Mouse (Mus musculus) layer of hippocampus, postnatal 10 days (tissue): ENCODE measurements around the gene Pstk. TPM values are rescaled to one million over a fixed set of nuclear protein-coding genes. Genes with fewer than 3 reads are reported as not detected.
A peak's percentile ranks its signal among the peaks of the same experiment; 100 is the strongest.
"Not testable (repeated sequence)": the region's sequence is repeated elsewhere in the genome, so short reads cannot be mapped to it uniquely, and the experiment has no call there.

Experiments used
- DNase-seq, 2 experiments: peaks; one replicate each; pipeline ENCODE4 v3.0.0; 2021; ENCODE audit warnings: low spot score in 2 of 2
- long read RNA-seq: library from polyadenylated mRNA; stranded (forward); transcript quantifications from one replicate; pipeline ENCODE4 v2.0.0, GENCODE M21; 2023
- total RNA-seq, 2 experiments: library from RNA; stranded (reverse); gene quantifications; 2 replicates each; pipeline ENCODE4 v1.2.3; 2021

The Pstk gene
- total RNA-seq = 10 to 100 TPM; 30.7 to 42.4 TPM
- long read RNA-seq, full-length matches to known transcripts = 19 of 28 reads
- long read RNA-seq, partial matches to known transcripts = 0 of 28 reads
- long read RNA-seq, other reads (novel, unspliced or antisense) = 9 of 28 reads

DNA sequence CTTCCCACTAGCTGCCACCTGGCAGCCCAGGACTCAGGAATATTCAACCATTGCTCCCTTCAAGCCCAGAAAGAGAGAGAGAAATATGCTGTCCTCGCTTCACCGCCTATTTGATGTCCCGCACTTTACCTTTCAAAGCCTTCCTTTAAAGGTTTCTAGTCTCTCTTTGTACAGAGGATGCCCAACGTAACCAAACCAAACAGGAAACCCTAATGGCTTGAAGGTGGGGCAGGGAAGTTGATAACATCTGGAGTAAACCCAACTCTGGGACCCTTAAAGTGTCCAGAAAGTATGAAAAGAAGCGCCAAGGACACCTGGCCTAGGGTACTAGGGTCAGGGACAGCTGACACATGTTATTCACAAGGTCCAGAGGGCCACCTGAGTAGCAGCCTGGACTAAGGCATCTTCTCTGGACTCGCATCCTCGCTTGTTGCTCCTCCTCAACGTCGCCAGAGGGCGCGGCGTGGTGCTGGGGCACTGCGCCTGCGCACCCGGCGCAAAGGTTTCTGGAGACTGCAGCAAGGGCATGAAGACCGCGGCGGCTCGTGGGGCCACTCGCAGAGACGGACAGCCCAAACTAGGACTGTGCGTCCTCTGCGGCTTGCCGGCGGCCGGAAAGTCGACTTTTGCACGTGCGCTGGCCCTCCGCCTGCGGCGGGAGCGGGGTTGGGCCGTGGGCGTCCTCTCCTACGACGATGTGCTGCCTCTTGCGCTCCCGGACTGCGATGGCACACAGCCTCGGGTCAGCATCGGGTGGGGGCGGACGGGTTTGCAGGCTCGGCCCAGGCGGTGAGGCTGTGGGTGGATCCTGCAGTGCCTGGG is at the start of gene Pstk:
TSS of gene Pstk (plus strand) at position 494 of the 822 bp plus-strand sequence.
- DNase-seq = peak; percentile 85 to 91

GRCm38 (mm10) chr7:131322192-131322591 is 48.7 kb upstream of the Pstk start, which contains the start of gene Cuzd1:
Gene Cuzd1 (minus strand): TSS chr7:131322292.
- DNase-seq = no peak

DNA sequence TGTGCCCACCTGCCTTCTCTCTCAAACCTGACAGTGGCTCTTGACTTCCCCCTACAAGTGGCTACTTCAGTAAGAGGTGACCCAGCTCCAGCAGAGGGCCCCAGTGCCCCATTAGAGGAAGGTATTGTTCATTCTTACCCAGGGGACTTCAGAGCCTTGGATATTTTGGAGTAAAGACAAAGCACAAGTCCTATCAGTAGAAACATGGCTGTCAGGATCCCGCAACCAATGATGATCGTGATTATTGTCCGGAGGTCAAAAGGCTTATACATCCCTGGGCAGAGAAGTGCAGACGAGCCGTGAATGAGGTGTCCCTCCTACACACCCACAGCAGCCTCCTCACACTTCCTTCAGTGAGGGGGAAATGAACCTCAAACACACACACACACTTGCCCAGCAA is 43.9 kb upstream of the Pstk start:
- DNase-seq = no peak

- no peak for DNase-seq
Observed at GRCm38 (mm10) chr7:131329416-131329815, 41.5 kb upstream of the Pstk start, which contains the start of gene Fam24b. Gene Fam24b (minus strand): TSS chr7:131329516.

GRCm38 (mm10) chr7:131331688-131332087 is 39.3 kb upstream of the Pstk start:
- no peak for DNase-seq

DNA sequence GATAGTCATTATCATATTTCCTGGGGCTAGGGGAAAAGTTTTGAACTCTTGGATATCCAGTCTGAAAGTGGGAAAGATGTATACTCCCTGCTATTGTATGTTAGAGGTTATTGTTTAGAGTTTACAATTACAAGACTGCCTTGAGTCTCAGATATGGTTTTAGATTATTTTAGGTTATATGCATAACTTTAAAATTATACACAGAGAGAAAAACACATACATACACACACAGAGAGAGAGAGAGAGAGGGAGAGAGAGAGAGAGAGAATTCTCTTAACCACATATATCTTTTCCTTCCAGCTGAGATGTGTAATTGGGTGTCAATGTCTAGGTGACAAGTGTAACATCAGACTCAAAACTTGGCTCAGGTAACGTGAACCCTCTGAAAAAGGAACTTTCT is 37.4 kb upstream of the Pstk start, which contains the start of gene Fam24a:
TSS of gene Fam24a (plus strand) at position 301 of the 400 bp plus-strand sequence.
- no peak for DNase-seq

GRCm38 (mm10) chr7:131337502-131338068 is 33.4 kb upstream of the Pstk start:
- DNase-seq = no peak

DNA sequence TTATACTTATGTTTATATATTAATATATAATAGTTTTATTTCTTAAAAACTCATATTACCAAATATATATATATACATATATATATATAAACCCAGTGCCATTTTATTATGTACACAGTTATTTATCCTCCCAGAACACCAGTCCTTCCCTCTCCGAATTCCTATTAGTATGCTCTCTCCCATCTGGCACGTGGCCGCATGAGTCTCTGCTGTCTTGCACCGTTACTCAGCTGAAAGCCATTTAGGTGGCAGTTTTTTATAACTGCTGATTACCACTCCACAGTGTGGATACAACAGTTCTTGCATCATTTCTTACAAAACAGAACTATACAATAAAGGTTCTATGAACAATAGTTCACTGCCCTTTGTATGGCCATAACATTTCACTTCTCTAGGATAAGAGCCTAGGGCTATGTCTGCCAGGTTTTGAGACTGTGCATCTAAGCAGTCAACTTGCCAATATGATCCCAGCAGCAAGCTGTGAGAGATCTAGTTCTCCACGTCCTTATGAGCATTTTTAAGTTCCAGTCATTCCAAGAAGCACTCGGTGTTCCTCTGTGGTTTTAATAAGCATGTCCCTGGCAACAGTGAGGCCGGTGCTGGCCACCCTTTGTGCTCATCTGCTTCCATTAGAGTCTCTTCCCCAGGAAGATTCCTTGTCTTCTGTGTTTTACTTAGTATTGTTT is 24.9 kb upstream of the Pstk start:
- DNase-seq = no peak

- DNase-seq = no peak
Observed at GRCm38 (mm10) chr7:131356105-131356504, 14.8 kb upstream of the Pstk start.

DNA sequence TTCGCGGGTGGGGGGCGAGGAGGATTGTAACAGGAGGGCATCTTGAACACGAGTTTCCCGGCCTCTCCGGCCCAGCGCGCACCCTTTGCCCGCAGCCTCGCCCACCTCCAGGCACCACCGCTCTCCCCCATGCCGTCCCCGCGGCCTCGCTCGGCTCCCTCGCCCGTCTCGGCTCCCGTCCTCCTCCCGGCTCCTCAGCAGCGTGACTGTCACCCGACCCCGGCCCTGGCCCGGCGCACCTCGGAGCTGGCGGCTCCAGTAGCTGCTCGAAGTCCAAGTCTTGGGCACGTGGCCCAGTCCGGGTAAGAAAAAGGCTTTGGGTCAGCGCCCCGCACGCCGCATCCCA is 8.7 kb upstream of the Pstk start:
- DNase-seq = no peak

GRCm38 (mm10) chr7:131362615-131363300 is 8.2 kb upstream of the Pstk start, which contains the start of gene 2310057M21Rik:
Gene 2310057M21Rik (minus strand): TSS chr7:131362759.
- DNase-seq = peak; percentile 91 to 94

- no peak for DNase-seq
Observed at GRCm38 (mm10) chr7:131364131-131364530, 6.8 kb upstream of the Pstk start.

- DNase-seq = no peak
Observed at GRCm38 (mm10) chr7:131371470-131371860, 524 bp downstream of the Pstk start.

DNA sequence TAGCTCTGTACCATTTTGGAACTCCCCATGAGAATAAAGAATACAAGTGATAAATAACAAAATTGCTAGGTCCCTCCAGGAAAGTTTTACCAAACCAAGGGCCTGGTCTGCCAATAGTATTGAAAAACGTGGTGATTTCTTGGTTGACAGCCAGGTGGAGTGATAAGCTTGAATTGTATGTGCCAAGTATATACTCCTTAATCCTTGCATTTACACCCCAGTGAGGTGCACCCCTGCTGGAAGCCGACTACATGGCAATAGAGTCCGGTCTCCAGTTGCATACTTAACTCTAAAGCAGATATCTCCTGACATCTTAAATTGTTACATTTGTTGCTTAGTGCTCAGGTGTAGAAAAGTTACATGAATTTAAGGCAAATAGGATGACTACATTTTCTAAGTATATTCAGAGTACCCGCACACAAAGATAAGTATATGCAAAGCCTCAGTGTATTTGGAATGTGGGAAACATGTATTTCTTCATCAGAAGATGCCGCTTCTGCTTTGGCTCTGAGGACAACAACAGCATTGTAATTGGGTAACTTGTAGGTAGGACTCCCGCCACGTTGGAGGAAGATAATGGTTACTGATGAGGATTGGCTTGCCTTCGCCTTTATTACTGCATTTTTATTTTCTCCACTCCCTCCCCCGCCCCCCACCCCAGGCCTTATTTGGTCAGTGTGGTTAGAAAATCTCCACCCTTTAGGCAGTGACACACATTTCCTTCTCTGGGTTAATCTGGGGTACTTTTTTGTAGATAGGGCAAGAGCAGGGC is 1.1 kb downstream of the Pstk start:
- no peak for DNase-seq

- not testable (repeated sequence) for DNase-seq
Observed at GRCm38 (mm10) chr7:131391761-131392160, 20.8 kb downstream of the Pstk start.

- no peak for DNase-seq
Observed at GRCm38 (mm10) chr7:131409321-131409987, 38.5 kb downstream of the Pstk start.

- DNase-seq = no peak
Observed at GRCm38 (mm10) chr7:131409988-131410385, 39.0 kb downstream of the Pstk start.

GRCm38 (mm10) chr7:131410416-131411058 is 39.6 kb downstream of the Pstk start, which contains the start of the genes Ikzf5 and Acadsb:
Gene Ikzf5 (minus strand): TSS chr7:131410521.
Gene Acadsb (plus strand): TSS chr7:131410601.
- peak; percentile 98 to 99 for DNase-seq
